Mouse (Mus musculus) neural tube, embryonic 15.5 days (tissue): ENCODE results near the gene Pcdh8. TPM values are rescaled to one million over a fixed set of nuclear protein-coding genes. Genes with fewer than 3 reads are reported as not detected.

Source experiments
- ATAC-seq: fragments of 200-750 bp; cut with Nextera tagmentation; 2 replicates; pipeline ENCODE4 v1.8.0; 2017; ENCODE audit warnings: mild to moderate bottlenecking, moderate TSS enrichment, moderate library complexity; ENCODE audit not compliant: low FRiP score
- H3K27ac ChIP-seq: fragments of 300-500 bp; sonication (generic); replicated peaks from 2 replicates; pipeline ENCODE4 v1.5.1; 2015; ENCODE audit warnings: mild to moderate bottlenecking, inconsistent platforms
- H3K27me3 ChIP-seq: fragments of 300-500 bp; sonication (generic); replicated peaks from 2 replicates; pipeline ENCODE4 v1.6.1; 2015; ENCODE audit warnings: inconsistent platforms
- H3K36me3 ChIP-seq: fragments of 300-500 bp; sonication (generic); 2 replicates; pipeline ENCODE4 v1.6.1; 2015; ENCODE audit warnings: inconsistent platforms
- H3K4me1 ChIP-seq: fragments of 300-500 bp; sonication (generic); 2 replicates; pipeline ENCODE4 v1.6.1; 2015; ENCODE audit warnings: inconsistent platforms
- H3K4me2 ChIP-seq: fragments of 300-500 bp; sonication (generic); 2 replicates; pipeline ENCODE4 v1.6.1; 2015; ENCODE audit warnings: inconsistent platforms, mild to moderate bottlenecking, moderate library complexity
- H3K4me3 ChIP-seq: fragments of 300-500 bp; sonication (generic); replicated peaks from 2 replicates; pipeline ENCODE4 v1.5.1; 2015; ENCODE audit warnings: mild to moderate bottlenecking, inconsistent platforms
- H3K9ac ChIP-seq: fragments of 300-500 bp; sonication (generic); replicated peaks from 2 replicates; pipeline ENCODE4 v1.6.1; 2015; ENCODE audit warnings: mild to moderate bottlenecking, inconsistent platforms
- H3K9me3 ChIP-seq: fragments of 300-500 bp; sonication (generic); replicated peaks from 2 replicates; pipeline ENCODE4 v1.6.1; 2016; ENCODE audit warnings: inconsistent platforms
- WGBS: fragments of 180-500 bp; shearing (Covaris S2); methylation state at CpG from one replicate; pipeline ENCODE4 v1.1.7; 2015; ENCODE audit warnings: mixed read lengths; 5-methylcytosine and 5-hydroxymethylcytosine counted together
- polyA plus RNA-seq: library from polyadenylated mRNA; unstranded; fragments of >200 nt; fragmentation: Nextera tagmentation; extraction: Ambion mirVana; gene quantifications from 2 replicates; pipeline ENCODE4 v1.2.1, GENCODE M21; 2015

The Pcdh8 gene
- 33.1 and 43.4 TPM in 2 replicates for polyA plus RNA-seq

DNA sequence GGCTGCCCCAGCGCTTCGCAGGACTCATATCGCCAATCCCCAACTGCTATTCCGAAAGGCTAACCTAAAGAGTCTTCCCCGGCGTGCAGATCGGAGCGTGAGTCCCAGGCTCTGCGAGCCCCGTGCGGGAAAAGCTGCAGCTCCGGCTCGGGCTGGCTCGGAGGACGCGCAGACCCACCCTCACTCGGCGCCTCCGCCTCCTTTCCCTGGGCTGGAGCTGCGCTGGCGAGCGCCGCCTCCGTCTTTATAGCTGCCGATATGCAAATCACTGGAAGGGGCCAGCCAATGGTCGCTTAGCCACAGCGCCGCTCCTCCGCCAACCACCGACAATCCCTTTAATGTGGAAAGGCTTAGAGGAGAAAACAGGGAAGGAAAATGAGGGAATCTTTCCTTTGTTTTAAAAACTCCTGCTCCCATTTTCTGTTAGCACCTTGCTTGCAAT, at the start of gene Pcdh8:
Gene Pcdh8 (minus strand): TSS at position 219 of the 442 bp plus-strand sequence.
- Histone ChIP-seq H3K4me3 (peak within 1 kb of the TSS; percentile 60), H3K9ac (peak within 1 kb of the TSS; percentile 75), H3K4me2 (peak within 1 kb of the TSS; percentile 78), H3K4me1 (peaks cover 68% of the 10 kb centered on the region), H3K27me3 (peaks cover 22% of the 10 kb centered on the region), H3K36me3 (no peaks in the 10 kb centered on the region), H3K27ac (peak within 1 kb of the TSS; percentile 91), H3K9me3 (no peaks in the 10 kb centered on the region)
- WGBS, result under 1% methylated on average over 30 of the region's 30 CpGs
- peak; percentile 93 for ATAC-seq

DNA sequence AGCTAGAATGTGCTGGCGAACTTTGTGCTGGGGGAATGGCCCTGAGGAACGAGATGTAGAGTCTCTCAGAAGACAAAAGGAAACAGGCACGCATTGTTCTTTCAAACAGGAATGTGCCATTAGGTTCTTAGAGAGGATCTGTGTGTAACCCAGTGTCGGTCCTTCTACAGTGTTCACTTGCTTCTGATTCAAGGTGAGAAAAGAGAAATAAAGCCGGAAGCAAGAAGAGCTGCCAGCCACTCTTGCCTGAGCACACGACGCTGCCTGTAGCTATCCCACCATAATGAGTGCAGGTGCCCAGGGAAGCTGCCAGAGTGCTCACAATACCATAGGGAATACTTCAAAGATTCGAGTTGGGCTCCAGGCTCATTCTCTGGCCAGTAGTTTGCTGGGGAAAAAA, 43.6 kb upstream of the Pcdh8 start:
- H3K27ac ChIP-seq, result 0 out of 2 replicates have a peak overlapping the region, but pooled peaks have one; percentile 11
- 39% methylated on average over 8 of the region's 8 CpGs for WGBS

DNA sequence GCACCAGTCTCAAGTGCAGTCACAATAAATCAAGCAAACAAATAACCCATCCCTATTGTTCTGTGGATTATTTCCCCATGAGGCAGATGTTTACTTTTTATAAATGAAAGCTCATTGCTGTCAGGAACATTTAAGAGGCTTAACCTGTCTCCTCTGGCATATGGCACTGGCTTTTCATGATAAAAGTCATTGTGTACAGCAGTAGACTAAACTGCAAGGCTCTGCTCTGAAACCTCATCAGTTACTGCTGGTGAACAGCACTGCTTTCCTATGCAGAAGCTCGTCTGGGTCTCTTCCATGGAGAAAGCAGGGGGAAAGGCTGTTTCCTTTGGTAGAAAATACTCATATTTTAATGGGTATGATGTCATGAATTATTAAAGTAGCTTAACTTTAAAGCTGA, 43.0 kb upstream of the Pcdh8 start:
- H3K27me3 ChIP-seq, result no peaks in the 10 kb centered on the region
- no peak overlapping the region for H3K27ac ChIP-seq
- H3K9ac ChIP-seq, result no peak overlapping the region
- H3K4me1 ChIP-seq, result peaks cover 7% of the 10 kb centered on the region; the same call in 1 of the 2 replicates
- no peaks in the 10 kb centered on the region for H3K36me3 ChIP-seq
- H3K4me2 ChIP-seq, result no peak overlapping the region
- ATAC-seq, result peak; percentile 57; the same call in 1 of the 2 replicates
- WGBS, result 10% methylated on average over 1 of the region's 1 CpGs
- no peaks in the 10 kb centered on the region for H3K9me3 ChIP-seq
- H3K4me3 ChIP-seq, result no peak overlapping the region

More for the DNA sequence above, 43.6 kb upstream of the Pcdh8 start:
- no peak overlapping the region for H3K9ac ChIP-seq
- peaks cover 7% of the 10 kb centered on the region; the same call in 1 of the 2 replicates for H3K4me1 ChIP-seq
- no peak overlapping the region for H3K4me2 ChIP-seq
- no peaks in the 10 kb centered on the region for H3K9me3 ChIP-seq
- no peaks in the 10 kb centered on the region for H3K36me3 ChIP-seq
- ATAC-seq, result no peak
- no peaks in the 10 kb centered on the region for H3K27me3 ChIP-seq
- no peak overlapping the region for H3K4me3 ChIP-seq

DNA sequence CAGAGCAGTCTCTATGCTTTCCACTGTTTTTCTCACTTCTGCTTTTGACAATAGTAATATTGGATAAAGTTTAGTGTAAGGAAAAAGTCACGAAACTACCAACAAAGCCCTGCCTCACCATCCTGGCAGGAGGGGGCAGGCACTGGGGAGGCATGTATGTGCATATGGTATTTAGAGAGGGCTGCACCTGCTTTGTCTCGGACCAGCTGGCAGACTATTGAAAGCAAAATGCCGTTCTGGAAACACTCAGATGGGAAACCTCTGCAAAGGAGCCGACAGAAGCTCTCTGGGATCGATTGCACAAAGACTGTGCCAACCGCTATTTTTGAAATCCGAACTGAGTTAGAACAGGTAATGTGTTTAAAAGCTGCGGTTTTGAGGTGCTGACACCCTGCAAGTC, 22.1 kb upstream of the Pcdh8 start:
- Histone ChIP-seq H3K4me1 (0 out of 2 replicates have a peak, but pooled peaks cover 6% of the 10 kb centered on the region), H3K4me2 (no peak overlapping the region), H3K4me3 (no peak overlapping the region), H3K27me3 (no peaks in the 10 kb centered on the region), H3K36me3 (no peaks in the 10 kb centered on the region), H3K27ac (no peak overlapping the region), H3K9ac (no peak overlapping the region), H3K9me3 (no peaks in the 10 kb centered on the region)
- WGBS, result 70% methylated on average over 8 of the region's 8 CpGs
- ATAC-seq, result no peak

DNA sequence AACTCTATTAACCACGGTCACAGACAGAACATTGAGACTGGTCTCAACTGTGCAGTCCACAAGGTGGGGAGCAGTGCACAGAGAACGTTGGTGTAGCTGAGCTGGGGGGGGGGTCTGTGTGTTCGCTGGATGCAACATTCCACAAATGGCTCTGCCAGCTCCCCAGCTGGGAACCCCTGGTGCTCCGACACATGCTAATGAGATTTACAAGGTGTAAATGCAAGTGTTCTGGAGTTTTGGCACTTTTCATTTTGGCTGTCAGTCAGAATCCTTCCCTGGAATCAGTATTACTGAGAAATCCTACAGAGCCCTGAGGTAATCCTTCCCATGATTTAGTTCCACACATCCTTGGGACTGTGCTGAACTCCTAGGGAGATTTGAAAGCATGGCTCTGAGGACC, 18.4 kb upstream of the Pcdh8 start:
- Histone ChIP-seq H3K4me2 (no peak overlapping the region), H3K9ac (no peak overlapping the region), H3K27ac (no peak overlapping the region), H3K36me3 (no peaks in the 10 kb centered on the region), H3K27me3 (no peaks in the 10 kb centered on the region), H3K9me3 (no peaks in the 10 kb centered on the region), H3K4me1 (0 out of 2 replicates have a peak, but pooled peaks cover 6% of the 10 kb centered on the region), H3K4me3 (no peak overlapping the region)
- WGBS, result 31% methylated on average over 4 of the region's 4 CpGs
- no peak for ATAC-seq

DNA sequence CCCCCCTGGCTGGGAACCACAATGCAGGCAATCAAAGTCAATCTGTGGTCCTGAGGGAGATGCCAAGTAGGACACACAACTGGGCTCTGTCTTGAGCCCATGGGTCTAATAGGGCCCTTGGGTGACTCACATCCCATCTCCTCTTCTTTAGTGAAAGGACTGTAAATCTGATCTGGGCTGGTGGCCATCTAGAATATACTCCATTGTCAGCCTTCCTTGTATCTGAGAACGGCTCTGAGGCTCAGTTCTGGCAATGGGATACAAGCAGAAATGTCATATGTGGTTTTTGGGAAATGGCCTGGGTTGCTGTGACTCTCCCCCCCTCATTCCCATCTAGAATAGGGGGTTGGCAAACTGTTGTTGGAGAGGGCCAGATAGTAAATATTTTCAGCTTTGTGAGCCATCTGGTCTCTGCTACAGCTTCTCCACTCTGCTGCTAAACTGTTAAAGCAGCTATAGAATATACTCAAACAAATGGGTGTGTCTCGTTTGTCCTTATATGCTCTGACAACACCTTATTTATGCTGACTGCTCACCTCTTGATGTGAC, 17.6 kb upstream of the Pcdh8 start:
- WGBS, result 70% methylated on average over 2 of the region's 2 CpGs
- ATAC-seq, result no peak
- Histone ChIP-seq H3K4me2 (no peak overlapping the region), H3K27me3 (no peaks in the 10 kb centered on the region), H3K27ac (no peak overlapping the region), H3K36me3 (no peaks in the 10 kb centered on the region), H3K9ac (no peak overlapping the region), H3K4me3 (no peak overlapping the region), H3K9me3 (no peaks in the 10 kb centered on the region), H3K4me1 (0 out of 2 replicates have a peak, but pooled peaks cover 6% of the 10 kb centered on the region)

DNA sequence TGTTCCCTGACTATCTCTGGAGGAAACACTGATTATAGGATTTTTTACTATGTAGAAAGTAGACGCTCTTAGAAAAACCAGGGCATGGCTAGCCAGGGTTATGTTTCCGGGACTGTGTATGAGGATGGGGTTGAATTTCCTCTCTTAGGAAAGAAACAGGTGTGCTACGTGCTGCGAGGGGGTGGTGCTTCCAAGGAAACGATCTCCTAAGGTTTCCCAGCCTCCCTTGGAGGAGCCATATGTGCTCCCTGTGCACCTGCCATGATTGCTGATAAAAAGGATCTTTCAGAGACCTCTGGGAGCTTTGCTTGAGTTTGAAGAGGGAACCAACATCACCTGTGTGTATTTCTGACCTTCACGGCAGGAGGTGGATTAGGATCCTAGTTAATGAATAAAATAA, 16.8 kb upstream of the Pcdh8 start:
- no peak overlapping the region for H3K4me2 ChIP-seq
- WGBS, result 92% methylated on average over 6 of the region's 6 CpGs
- no peak overlapping the region for H3K9ac ChIP-seq
- no peaks in the 10 kb centered on the region for H3K36me3 ChIP-seq
- H3K9me3 ChIP-seq, result no peaks in the 10 kb centered on the region
- no peak overlapping the region for H3K27ac ChIP-seq
- H3K27me3 ChIP-seq, result no peaks in the 10 kb centered on the region
- 0 out of 2 replicates have a peak, but pooled peaks cover 6% of the 10 kb centered on the region for H3K4me1 ChIP-seq
- H3K4me3 ChIP-seq, result no peak overlapping the region
- ATAC-seq, result no peak

DNA sequence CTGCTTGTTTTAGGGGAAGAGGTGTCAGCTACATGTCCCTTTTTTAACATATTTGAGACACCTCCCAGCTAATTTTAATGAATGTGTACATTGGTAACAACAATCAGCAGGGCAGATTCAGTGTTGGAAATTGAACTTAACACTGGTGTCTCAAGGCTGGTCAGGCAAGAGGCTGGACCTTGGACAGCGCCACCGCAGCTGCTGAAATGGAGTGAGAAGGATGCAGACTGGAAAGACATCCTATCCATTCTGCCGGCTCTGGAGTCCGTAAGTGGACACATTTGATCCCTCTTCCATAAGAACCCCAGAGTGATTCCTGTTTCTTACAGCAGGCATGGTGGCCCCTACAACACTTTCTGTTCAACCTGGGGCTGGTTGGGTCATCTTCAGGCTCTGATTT, 14.3 kb upstream of the Pcdh8 start:
- 59% methylated on average over 4 of the region's 4 CpGs for WGBS
- Histone ChIP-seq H3K36me3 (no peaks in the 10 kb centered on the region), H3K27me3 (no peaks in the 10 kb centered on the region), H3K4me3 (no peak overlapping the region), H3K27ac (no peak overlapping the region), H3K9ac (no peak overlapping the region), H3K4me1 (0 out of 2 replicates have a peak, but pooled peaks cover 6% of the 10 kb centered on the region), H3K4me2 (no peak overlapping the region), H3K9me3 (no peaks in the 10 kb centered on the region)
- no peak for ATAC-seq

DNA sequence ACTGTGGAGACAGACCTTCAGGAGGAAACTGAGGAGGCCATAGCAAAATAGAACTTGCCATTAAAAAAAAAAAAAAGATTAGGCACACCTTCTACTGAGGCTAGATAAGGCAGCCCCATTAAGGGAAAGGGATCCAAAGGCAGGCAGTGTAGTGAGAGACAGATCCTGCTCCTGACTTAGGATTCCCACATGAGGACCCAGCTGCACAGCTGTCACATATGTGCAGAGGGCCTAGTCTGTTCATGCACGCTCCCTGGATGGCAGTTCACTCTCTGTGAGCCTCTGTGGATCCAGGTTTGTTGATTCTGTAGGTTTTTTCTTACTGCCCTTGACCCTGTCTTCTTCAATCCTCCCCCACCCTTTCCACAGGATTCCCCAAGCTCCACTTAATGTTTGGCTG, 9.8 kb upstream of the Pcdh8 start:
- Histone ChIP-seq H3K27me3 (peaks cover 5% of the 10 kb centered on the region; the same call in 1 of the 2 replicates), H3K4me2 (no peak overlapping the region), H3K4me3 (no peak overlapping the region), H3K27ac (no peak overlapping the region), H3K9ac (no peak overlapping the region), H3K4me1 (no peaks in the 10 kb centered on the region), H3K9me3 (no peaks in the 10 kb centered on the region), H3K36me3 (no peaks in the 10 kb centered on the region)
- no peak for ATAC-seq
- WGBS, result 88% methylated on average over 1 of the region's 1 CpGs

DNA sequence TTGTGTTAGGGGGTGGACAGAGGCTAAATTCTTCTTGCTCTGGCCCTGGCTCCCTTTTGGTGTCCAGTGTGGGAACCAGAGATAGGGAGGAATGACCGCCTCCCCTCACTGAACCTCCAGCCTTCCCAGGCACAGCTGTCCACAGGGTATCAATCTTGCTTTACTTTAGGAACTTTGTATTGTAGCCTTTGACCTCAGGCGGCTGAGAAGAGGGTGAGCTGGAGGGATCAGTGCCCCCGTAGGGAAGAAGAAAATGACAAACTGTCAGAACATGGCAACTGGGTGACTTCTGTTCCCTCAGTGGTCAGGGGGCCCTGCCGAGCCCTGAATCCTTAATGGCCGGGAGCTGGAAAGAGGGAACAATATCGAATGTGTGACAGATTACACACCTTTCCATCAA, 9.2 kb upstream of the Pcdh8 start:
- no peak for ATAC-seq
- Histone ChIP-seq H3K36me3 (no peaks in the 10 kb centered on the region), H3K27me3 (peaks cover 5% of the 10 kb centered on the region; the same call in 1 of the 2 replicates), H3K9ac (no peak overlapping the region), H3K9me3 (no peaks in the 10 kb centered on the region), H3K27ac (no peak overlapping the region), H3K4me2 (no peak overlapping the region), H3K4me1 (no peaks in the 10 kb centered on the region), H3K4me3 (no peak overlapping the region)
- WGBS, result 23% methylated on average over 6 of the region's 6 CpGs

DNA sequence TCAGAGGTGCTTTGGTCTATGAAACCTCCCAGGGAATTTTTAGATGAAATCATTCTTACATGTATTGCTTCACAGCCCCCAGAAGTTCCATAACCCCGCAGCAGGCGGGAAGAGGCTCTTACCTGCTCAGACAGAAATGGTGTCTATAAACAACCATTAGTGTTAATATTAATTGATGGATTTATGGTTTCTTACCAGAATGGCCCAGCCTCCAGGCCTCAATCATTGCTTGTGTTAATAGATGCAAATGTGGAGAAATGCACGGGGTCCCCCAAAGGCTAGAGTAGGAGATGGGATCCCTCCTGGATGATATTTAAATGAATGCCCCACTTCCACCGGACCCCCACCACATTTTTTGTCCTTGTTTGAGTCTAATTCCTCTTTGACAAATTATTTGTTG, 8.7 kb upstream of the Pcdh8 start:
- H3K27ac ChIP-seq, result no peak overlapping the region
- H3K9ac ChIP-seq, result no peak overlapping the region
- no peaks in the 10 kb centered on the region for H3K36me3 ChIP-seq
- ATAC-seq, result no peak
- H3K4me1 ChIP-seq, result peaks cover 2% of the 10 kb centered on the region
- no peak overlapping the region for H3K4me3 ChIP-seq
- H3K27me3 ChIP-seq, result peaks cover 7% of the 10 kb centered on the region
- no peaks in the 10 kb centered on the region for H3K9me3 ChIP-seq
- no peak overlapping the region for H3K4me2 ChIP-seq
- 37% methylated on average over 4 of the region's 4 CpGs for WGBS
